Mouse (Mus musculus) monocyte, adult 2 months (primary cell): ENCODE data around the gene Acbd4.

Experiments used
- DNase-seq, 2 experiments: peaks; one replicate each; pipeline ENCODE4 v3.0.0; 2022; ENCODE audit warnings: low spot score in 2 of 2, low read depth in 1 of 2

Acbd4 gene

GRCm38 (mm10) chr11:103081631-103082030 lies 19.9 kb upstream of the Acbd4 start:
- DNase-seq: no peak

- no peak for DNase-seq
These were observed 8.2 kb upstream of the Acbd4 start for GRCm38 (mm10) chr11:103093306-103093705.

GRCm38 (mm10) chr11:103093862-103094833 lies 7.3 kb upstream of the Acbd4 start:
- no peak for DNase-seq

GRCm38 (mm10) chr11:103095107-103095670 lies 6.3 kb upstream of the Acbd4 start:
- DNase-seq: no peak

GRCm38 (mm10) chr11:103095801-103096200 lies 5.7 kb upstream of the Acbd4 start:
- no peak for DNase-seq

GRCm38 (mm10) chr11:103096979-103097894 lies 4.2 kb upstream of the Acbd4 start:
- DNase-seq: no peak

- no peak for DNase-seq
These were observed 2.8 kb upstream of the Acbd4 start for GRCm38 (mm10) chr11:103098531-103099190.

GRCm38 (mm10) chr11:103099352-103099940 lies 2.0 kb upstream of the Acbd4 start:
- DNase-seq: no peak

GRCm38 (mm10) chr11:103100361-103100760 lies 1.1 kb upstream of the Acbd4 start:
- DNase-seq: no peak

GRCm38 (mm10) chr11:103101866-103102501 lies 502 bp downstream of the Acbd4 start:
- DNase-seq: no peak

- peak; percentile 96 to 99 for DNase-seq
These were observed 1.4 kb downstream of the Acbd4 start for GRCm38 (mm10) chr11:103102725-103103349.

GRCm38 (mm10) chr11:103103621-103104020 lies 2.1 kb downstream of the Acbd4 start:
- no peak for DNase-seq

GRCm38 (mm10) chr11:103104469-103104868 lies 3.0 kb downstream of the Acbd4 start:
- DNase-seq: no peak

- no peak for DNase-seq
These were observed 3.8 kb downstream of the Acbd4 start for GRCm38 (mm10) chr11:103105180-103105725.

- no peak for DNase-seq
These were observed 4.3 kb downstream of the Acbd4 start for GRCm38 (mm10) chr11:103105810-103106209.

GRCm38 (mm10) chr11:103106386-103106785 lies 4.9 kb downstream of the Acbd4 start:
- DNase-seq: no peak

GRCm38 (mm10) chr11:103111301-103111700 lies 9.8 kb downstream of the Acbd4 start:
- no peak for DNase-seq

GRCm38 (mm10) chr11:103111881-103112551 lies 10.5 kb downstream of the Acbd4 start:
- DNase-seq: no peak

- DNase-seq: no peak
These were observed 11.1 kb downstream of the Acbd4 start for GRCm38 (mm10) chr11:103112552-103112912.
